Mouse (Mus musculus) central nervous system, embryonic 18 days (tissue): Measurements from ENCODE around the gene H2al2a. TPM values are rescaled to one million over a fixed set of nuclear protein-coding genes. Genes with fewer than 3 reads are reported as not detected.

Source experiments
- polyA plus RNA-seq: library from polyadenylated mRNA; depleted of rRNA; stranded (reverse); fragments of >200 nt; gene quantifications from 2 replicates; pipeline ENCODE4 v1.2.3, GENCODE M21; 2012; rRNA removed

The H2al2a gene
- not detected in 2 replicates for polyA plus RNA-seq

GRCm38 (mm10) chr2:17996858-17997257, at the start of gene H2al2a:
H2al2a (minus strand) TSS chr2:17996958.

GRCm38 (mm10) chr2:18037491-18037890, 40.7 kb upstream of the H2al2a start, which contains the start of gene A930004D18Rik:
A930004D18Rik (minus strand) TSS chr2:18037737.

Other genes with a start within 250 kb of the H2al2a start
- gene A930004D18Rik, start 40.8 kb upstream of the H2al2a start, polyA plus RNA-seq, result 2.1 and 2.3 TPM in 2 replicates
- gene Skida1, start 52.1 kb upstream of the H2al2a start, polyA plus RNA-seq, result 11.0 and 11.3 TPM in 2 replicates
- 30.9 and 38.0 TPM in 2 replicates for gene Mllt10, start 58.3 kb upstream of the H2al2a start, polyA plus RNA-seq